Mouse (Mus musculus) bone marrow, adult 2 months (tissue): ENCODE data around the gene Rad54l2.

ENCODE experiments used
- CTCF ChIP-seq: fragments of 200-500 bp; IDR thresholded peaks from 2 replicates; pipeline ENCODE4 v1.5.1; 2011; ENCODE audit warnings: low read length, control low read depth; ENCODE audit not compliant: control insufficient read depth, insufficient read depth
- POLR2A ChIP-seq: fragments of 200-500 bp; IDR thresholded peaks from 2 replicates; pipeline ENCODE4 v1.6.1; 2011; ENCODE audit warnings: low read depth, mild to moderate bottlenecking, control low read depth, low read length, borderline replicate concordance; ENCODE audit not compliant: control insufficient read depth

GRCm38 (mm10) chr9:106738199-106738985, 50.6 kb downstream of the Rad54l2 start:
- TF ChIP-seq CTCF (no peak), POLR2A (no peak)
